Mouse (Mus musculus): Measurements from ENCODE around the gene Olfr1281. TPM values are rescaled to one million over a fixed set of nuclear protein-coding genes. Genes with fewer than 3 reads are reported as not detected.

The Olfr1281 gene
- not detected in 2 replicates for polyA plus RNA-seq (2012)

DNA sequence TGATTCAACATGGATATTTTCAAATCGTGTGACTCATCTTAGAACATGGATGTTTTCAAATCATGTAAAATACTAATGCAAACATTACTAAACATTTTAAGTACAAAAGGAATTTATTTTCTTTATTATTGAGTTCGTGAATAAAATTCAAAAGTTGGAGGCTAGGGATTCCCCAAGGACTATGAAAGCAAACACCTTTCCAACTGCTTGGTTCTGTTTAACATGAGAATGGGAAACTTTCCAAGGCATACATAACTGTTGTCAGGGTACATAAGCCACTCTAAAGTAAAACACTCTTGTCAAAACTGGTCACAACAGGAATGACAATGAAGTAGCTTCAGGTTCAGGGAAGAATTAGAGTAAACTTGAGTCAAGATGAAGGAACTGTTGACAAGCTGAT is at the start of gene Olfr1281:
Olfr1281 (plus strand) TSS at position 301 of the 400 bp plus-strand sequence.

DNA sequence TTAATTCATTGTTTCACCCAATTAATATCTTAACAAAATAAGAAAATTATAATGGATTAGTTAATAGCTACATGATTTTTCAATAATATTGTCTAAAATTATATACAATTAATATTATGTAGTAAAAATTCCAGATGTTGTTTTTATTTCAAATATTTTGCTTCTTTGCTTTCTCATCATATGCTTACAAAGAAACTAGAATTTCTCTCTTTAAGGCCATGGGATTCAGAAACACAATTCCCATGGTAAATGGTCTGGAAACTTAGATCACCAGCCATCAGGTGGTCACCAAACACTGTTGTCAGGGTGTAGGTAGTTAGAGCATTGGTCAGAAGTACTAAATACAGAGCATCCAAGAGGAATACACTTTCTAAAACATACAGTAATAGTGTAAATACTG is 36.5 kb upstream of the Olfr1281 start, which contains the start of gene Olfr1278:
Olfr1278 (plus strand) TSS at position 301 of the 400 bp plus-strand sequence.

DNA sequence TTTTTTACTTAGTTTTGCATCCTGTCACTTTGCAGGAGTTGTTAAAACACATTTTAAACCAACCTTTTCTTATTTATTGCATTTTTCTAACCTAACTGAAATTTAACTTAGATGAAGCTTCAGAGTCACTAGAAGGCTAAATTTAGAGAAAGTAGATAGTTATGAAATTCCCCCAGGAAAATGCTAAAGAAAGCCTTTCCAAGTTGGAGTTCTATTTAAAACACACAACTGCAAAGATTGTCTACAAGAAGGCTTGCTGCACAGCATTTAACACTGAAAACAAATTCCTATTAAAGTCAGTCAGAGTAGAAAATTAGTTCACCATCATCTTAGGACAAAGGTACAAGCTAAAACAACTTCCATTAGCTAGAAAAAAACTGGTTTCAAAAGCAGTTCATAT is 25.9 kb upstream of the Olfr1281 start, which contains the start of gene Olfr1279:
Olfr1279 (plus strand) TSS at position 262 of the 400 bp plus-strand sequence.

DNA sequence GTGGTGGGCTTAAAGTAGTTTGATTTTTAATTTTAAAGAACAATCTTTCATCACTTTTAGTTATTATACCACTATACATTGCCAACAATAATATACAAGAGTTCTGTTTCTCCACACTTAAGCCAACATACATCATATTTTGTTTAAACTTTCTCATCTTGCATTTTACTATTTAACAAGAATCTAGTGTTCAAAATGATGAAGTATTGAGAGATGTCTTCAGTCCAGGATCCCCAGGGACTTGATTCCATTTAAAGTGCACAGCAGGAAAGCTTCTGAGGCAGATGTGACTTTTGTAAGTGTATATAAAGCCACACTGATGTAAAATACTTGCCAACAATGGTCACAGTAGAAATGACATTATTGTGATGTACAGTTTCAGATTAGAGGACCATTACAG is 12.6 kb upstream of the Olfr1281 start, which contains the start of gene Olfr1280:
Olfr1280 (plus strand) TSS at position 301 of the 400 bp plus-strand sequence.

DNA sequence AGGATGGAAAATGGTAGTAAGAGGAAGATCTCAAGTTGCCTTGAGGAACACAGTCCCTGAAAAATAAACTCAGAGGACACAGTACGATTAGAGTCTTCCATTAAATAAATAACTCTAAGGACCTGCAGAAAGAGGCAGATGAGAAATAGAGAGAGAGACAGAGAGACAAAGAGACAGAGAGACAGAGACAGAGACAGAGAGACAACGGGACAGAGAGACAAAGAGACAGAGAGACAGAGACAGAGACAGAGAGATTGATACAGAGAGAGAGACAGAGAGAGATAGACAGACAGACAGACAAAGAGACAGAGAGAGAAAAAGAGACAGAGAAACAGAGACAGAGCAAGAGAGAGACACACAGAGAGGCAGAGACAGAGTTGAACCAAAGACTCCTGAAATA is 9.7 kb downstream of the Olfr1281 start, which contains the start of gene Olfr1282:
Olfr1282 (minus strand) TSS at position 101 of the 400 bp plus-strand sequence.

GRCm38 (mm10) chr2:111366490-111366889 is 40.2 kb downstream of the Olfr1281 start, which contains the start of gene Olfr1283:
Olfr1283 (plus strand) TSS chr2:111366790.

GRCm38 (mm10) chr2:111375222-111375621 is 48.9 kb downstream of the Olfr1281 start, which contains the start of gene Olfr1284:
Olfr1284 (plus strand) TSS chr2:111375522.

Other genes starting within 250 kb of the Olfr1281 start
- not detected in 2 replicates for gene Gm13941, start 220.5 kb upstream of the Olfr1281 start, polyA plus RNA-seq (2012)
- gene Gm15130, start 173.6 kb upstream of the Olfr1281 start, polyA plus RNA-seq (2012): not detected in 2 replicates
- not detected in 2 replicates for gene 4930430A15Rik, start 96.9 kb upstream of the Olfr1281 start, polyA plus RNA-seq (2012)
- gene Olfr1275, start 91.2 kb upstream of the Olfr1281 start, polyA plus RNA-seq (2012): not detected in 2 replicates
- gene Olfr1276, start 72.0 kb upstream of the Olfr1281 start, polyA plus RNA-seq (2012): not detected in 2 replicates
- gene Olfr1277, start 52.4 kb upstream of the Olfr1281 start, polyA plus RNA-seq (2012): not detected in 2 replicates
- not detected in 2 replicates for gene Olfr1278, start 36.4 kb upstream of the Olfr1281 start, polyA plus RNA-seq (2012)
- gene Olfr1279, start 25.9 kb upstream of the Olfr1281 start, polyA plus RNA-seq (2012): not detected in 2 replicates
- not detected in 2 replicates for gene Olfr1280, start 12.5 kb upstream of the Olfr1281 start, polyA plus RNA-seq (2012)
- not detected in 2 replicates for gene Olfr1282, start 9.6 kb downstream of the Olfr1281 start, polyA plus RNA-seq (2012)
- not detected in 2 replicates for gene Olfr1283, start 40.3 kb downstream of the Olfr1281 start, polyA plus RNA-seq (2012)
- gene Olfr1284, start 49.0 kb downstream of the Olfr1281 start, polyA plus RNA-seq (2012): not detected in 2 replicates
- gene Olfr1286, start 96.6 kb downstream of the Olfr1281 start, polyA plus RNA-seq (2012): not detected in 2 replicates
- not detected in 2 replicates for gene Olfr1287, start 122.6 kb downstream of the Olfr1281 start, polyA plus RNA-seq (2012)
- not detected in 2 replicates for gene Olfr1288, start 147.6 kb downstream of the Olfr1281 start, polyA plus RNA-seq (2012)
- not detected in 2 replicates for gene Olfr1289, start 154.3 kb downstream of the Olfr1281 start, polyA plus RNA-seq (2012)
- not detected in 2 replicates for gene Olfr1290, start 167.3 kb downstream of the Olfr1281 start, polyA plus RNA-seq (2012)
- not detected in 2 replicates for gene Olfr1291-ps1, start 170.7 kb downstream of the Olfr1281 start, polyA plus RNA-seq (2012)
- gene Olfr1293-ps, start 198.7 kb downstream of the Olfr1281 start, polyA plus RNA-seq (2012): not detected in 2 replicates
- not detected in 2 replicates for gene Olfr1294, start 213.8 kb downstream of the Olfr1281 start, polyA plus RNA-seq (2012)
- not detected in 2 replicates for gene Olfr1295, start 243.2 kb downstream of the Olfr1281 start, polyA plus RNA-seq (2012)